Mouse (Mus musculus) embryonic facial prominence, embryonic 12.5 days (tissue): Measurements from ENCODE around the gene Tmem135. TPM values are rescaled to one million over a fixed set of nuclear protein-coding genes. Genes with fewer than 3 reads are reported as not detected.

Source experiments
- ATAC-seq: fragments of 200-750 bp; cut with Nextera tagmentation; 2 replicates; pipeline ENCODE4 v1.8.0; 2017; ENCODE audit not compliant: insufficient number of reproducible peaks, insufficient read depth, low FRiP score, low TSS enrichment
- H3K27ac ChIP-seq: fragments of 300-500 bp; sonication (generic); 2 replicates; pipeline ENCODE4 v1.5.1; 2016; ENCODE audit warnings: mild to moderate bottlenecking
- H3K27me3 ChIP-seq: fragments of 300-500 bp; sonication (generic); 2 replicates; pipeline ENCODE4 v1.6.1; 2016; ENCODE audit warnings: mild to moderate bottlenecking, moderate library complexity
- H3K36me3 ChIP-seq: fragments of 300-500 bp; sonication (generic); 2 replicates; pipeline ENCODE4 v1.6.1; 2016; ENCODE audit warnings: mild to moderate bottlenecking
- H3K4me1 ChIP-seq: fragments of 300-500 bp; sonication (generic); 2 replicates; pipeline ENCODE4 v1.6.1; 2016
- H3K4me2 ChIP-seq: fragments of 300-500 bp; sonication (generic); replicated peaks from 2 replicates; pipeline ENCODE4 v1.6.1; 2016; ENCODE audit warnings: mild to moderate bottlenecking, moderate library complexity
- H3K4me3 ChIP-seq: fragments of 300-500 bp; sonication (generic); 2 replicates; pipeline ENCODE4 v1.5.1; 2016; ENCODE audit warnings: mild to moderate bottlenecking
- H3K9ac ChIP-seq: fragments of 300-500 bp; sonication (generic); 2 replicates; pipeline ENCODE4 v1.6.1; 2016; ENCODE audit warnings: mild to moderate bottlenecking, moderate library complexity
- H3K9me3 ChIP-seq: fragments of 300-500 bp; sonication (generic); 2 replicates; pipeline ENCODE4 v1.6.1; 2016; ENCODE audit warnings: mild to moderate bottlenecking, moderate library complexity
- WGBS: fragments of 180-500 bp; shearing (Covaris S2); methylation state at CpG from one replicate; pipeline ENCODE4 v1.1.7; 2016; 5-methylcytosine and 5-hydroxymethylcytosine counted together
- polyA plus RNA-seq: library from polyadenylated mRNA; unstranded; fragments of >200 nt; fragmentation: Nextera tagmentation; extraction: Ambion mirVana; gene quantifications from 2 replicates; pipeline ENCODE4 v1.2.1, GENCODE M21; 2016

The Tmem135 gene
- polyA plus RNA-seq, 1 experiment from 2014 or later, result 23.0 TPM

DNA sequence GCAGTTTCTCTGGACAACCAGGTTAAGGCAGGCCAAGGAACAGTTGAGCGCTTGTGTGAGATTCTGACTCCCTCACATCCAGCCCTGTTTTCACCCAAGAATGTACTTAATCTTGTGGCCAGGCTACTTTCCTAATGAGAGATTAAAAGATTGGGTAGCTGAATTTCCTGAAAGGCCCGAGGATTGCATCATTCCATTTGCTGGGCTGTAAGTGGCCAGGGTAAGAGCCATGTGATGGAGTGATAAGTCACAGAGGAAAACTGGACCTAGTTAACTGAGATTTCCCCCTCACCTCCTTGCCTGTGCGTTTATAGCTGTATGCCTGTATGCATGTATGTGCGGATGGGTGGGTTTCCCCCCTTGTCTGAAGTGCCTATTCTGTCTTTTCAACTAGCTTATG lies 12.0 kb upstream of the Tmem135 start:
- Histone ChIP-seq H3K27me3 (no peaks in the 10 kb centered on the region), H3K4me3 (no peak overlapping the region), H3K27ac (no peak overlapping the region), H3K36me3 (peaks cover 8% of the 10 kb centered on the region; the same call in 1 of the 2 replicates), H3K9me3 (no peaks in the 10 kb centered on the region), H3K4me2 (no peak overlapping the region), H3K9ac (no peak overlapping the region), H3K4me1 (peaks cover 13% of the 10 kb centered on the region; the same call in 1 of the 2 replicates)
- no peak for ATAC-seq
- 68% methylated on average over 4 of the region's 4 CpGs for WGBS

GRCm38 (mm10) chr7:89412094-89412493 lies 8.1 kb upstream of the Tmem135 start:
- Histone ChIP-seq H3K9me3 (no peaks in the 10 kb centered on the region), H3K9ac (no peak overlapping the region), H3K27me3 (no peaks in the 10 kb centered on the region), H3K4me1 (peaks cover 31% of the 10 kb centered on the region; the same call in 1 of the 2 replicates), H3K36me3 (peaks cover 28% of the 10 kb centered on the region), H3K27ac (no peak overlapping the region), H3K4me3 (no peak overlapping the region), H3K4me2 (no peak overlapping the region)
- ATAC-seq, result no peak
- WGBS, result 74% methylated on average over 7 of the region's 7 CpGs

DNA sequence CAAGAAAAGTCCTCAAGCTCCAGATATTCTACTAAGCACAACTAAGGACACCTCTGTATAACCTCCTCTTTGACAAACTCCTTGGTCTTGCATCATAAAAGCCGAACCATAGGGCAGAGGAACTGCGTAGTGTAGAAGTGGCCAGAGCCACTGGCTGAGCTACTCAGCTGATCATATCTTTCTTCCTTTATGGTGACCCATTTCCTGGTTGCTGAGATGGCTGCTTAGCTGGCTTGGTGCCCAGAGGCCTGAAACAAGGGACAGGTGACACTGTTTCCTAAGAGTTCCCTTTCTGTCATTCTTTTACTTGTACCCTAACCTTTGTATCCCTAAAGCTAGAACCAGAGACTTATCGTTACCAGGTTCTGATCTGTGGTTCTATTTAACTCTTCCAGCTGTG lies 7.3 kb upstream of the Tmem135 start:
- Histone ChIP-seq H3K36me3 (peaks cover 29% of the 10 kb centered on the region), H3K4me1 (peaks cover 36% of the 10 kb centered on the region; the same call in 1 of the 2 replicates), H3K27me3 (no peaks in the 10 kb centered on the region), H3K9me3 (no peaks in the 10 kb centered on the region), H3K4me3 (no peak overlapping the region), H3K27ac (no peak overlapping the region), H3K4me2 (no peak overlapping the region), H3K9ac (no peak overlapping the region)
- no peak for ATAC-seq
- WGBS, result 87% methylated on average over 3 of the region's 3 CpGs

- no peak overlapping the region for H3K4me2 ChIP-seq
- ATAC-seq, result no peak
- WGBS, result 81% methylated on average over 4 of the region's 4 CpGs
- peaks cover 29% of the 10 kb centered on the region for H3K36me3 ChIP-seq
- no peak overlapping the region for H3K9ac ChIP-seq
- no peak overlapping the region for H3K27ac ChIP-seq
- peaks cover 32% of the 10 kb centered on the region; the same call in 1 of the 2 replicates for H3K4me1 ChIP-seq
- no peak overlapping the region for H3K4me3 ChIP-seq
- H3K27me3 ChIP-seq, result no peaks in the 10 kb centered on the region
- H3K9me3 ChIP-seq, result no peaks in the 10 kb centered on the region
Measured at GRCm38 (mm10) chr7:89410294-89410693, 6.3 kb upstream of the Tmem135 start.

- peaks cover 35% of the 10 kb centered on the region; the same call in 1 of the 2 replicates for H3K4me1 ChIP-seq
- H3K27ac ChIP-seq, result no peak overlapping the region
- H3K4me3 ChIP-seq, result peak overlapping the region; percentile 9; the same call in 1 of the 2 replicates
- ATAC-seq, result no peak
- H3K27me3 ChIP-seq, result no peaks in the 10 kb centered on the region
- whole genome bisulfite sequencing, result 88% methylated on average over 24 of the region's 24 CpGs
- H3K4me2 ChIP-seq, result peak overlapping the region; percentile 40
- H3K9ac ChIP-seq, result no peak overlapping the region
- peaks cover 25% of the 10 kb centered on the region for H3K36me3 ChIP-seq
- H3K9me3 ChIP-seq, result no peaks in the 10 kb centered on the region
Measured at GRCm38 (mm10) chr7:89407006-89407940, 3.3 kb upstream of the Tmem135 start.

DNA sequence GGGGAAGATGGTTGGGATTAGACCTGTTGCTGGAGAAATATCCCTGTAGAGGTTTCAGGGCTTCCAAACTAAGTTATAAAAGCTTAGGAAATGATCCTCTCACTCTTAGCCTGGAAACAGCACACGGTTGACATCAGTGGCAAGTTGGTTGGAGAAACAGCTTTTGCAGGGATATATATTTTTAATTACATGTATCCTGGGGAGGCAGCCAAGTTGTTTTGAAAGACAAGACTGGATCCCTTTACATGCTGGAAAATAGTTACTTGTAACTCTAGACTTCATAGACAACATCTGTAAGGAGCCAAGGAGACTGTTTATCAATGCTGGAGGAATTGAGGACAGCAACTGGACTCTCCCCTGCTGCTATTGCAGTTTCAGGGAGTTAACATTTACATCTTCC lies 2.0 kb upstream of the Tmem135 start:
- H3K27ac ChIP-seq, result no peak overlapping the region
- H3K27me3 ChIP-seq, result no peaks in the 10 kb centered on the region
- ATAC-seq, result no peak
- no peaks in the 10 kb centered on the region for H3K9me3 ChIP-seq
- H3K4me1 ChIP-seq, result peaks cover 32% of the 10 kb centered on the region; the same call in 1 of the 2 replicates
- peaks cover 21% of the 10 kb centered on the region for H3K36me3 ChIP-seq
- 34% methylated on average over 1 of the region's 1 CpGs for WGBS
- H3K9ac ChIP-seq, result peak overlapping the region; percentile 7; the same call in 1 of the 2 replicates
- peak overlapping the region; percentile 40 for H3K4me2 ChIP-seq
- peak overlapping the region; percentile 28 for H3K4me3 ChIP-seq

DNA sequence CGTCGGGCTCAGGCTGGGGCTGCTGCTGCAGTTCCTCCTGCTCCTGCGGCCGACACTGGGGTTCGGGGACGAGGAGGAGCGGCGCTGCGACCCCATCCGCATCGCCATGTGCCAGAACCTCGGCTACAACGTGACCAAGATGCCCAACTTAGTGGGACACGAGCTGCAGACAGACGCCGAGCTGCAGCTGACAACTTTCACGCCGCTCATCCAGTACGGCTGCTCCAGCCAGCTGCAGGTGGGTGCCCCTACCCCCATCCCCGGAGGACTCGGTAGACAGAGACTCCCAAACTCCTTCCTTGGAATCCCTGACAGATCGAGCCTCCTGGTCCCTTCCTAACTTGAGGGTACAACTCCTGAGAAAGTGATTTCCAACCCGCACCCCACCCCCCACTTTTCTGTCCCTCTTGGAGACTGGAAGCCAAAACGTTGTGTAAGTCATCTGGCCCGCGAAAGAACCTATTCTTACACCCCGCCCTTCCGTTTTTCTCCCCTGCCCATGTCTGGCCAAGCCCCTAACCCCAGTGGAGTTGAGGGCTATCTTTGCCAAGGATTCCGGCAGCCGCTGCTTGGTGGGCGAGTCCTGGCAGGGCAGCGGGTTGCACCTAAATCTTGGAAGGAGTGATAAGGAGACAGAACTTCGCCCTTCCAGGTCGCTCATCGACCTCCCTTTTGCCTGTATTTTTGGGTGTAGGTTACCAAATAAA lies 865 bp upstream of the Tmem135 start:
- Histone ChIP-seq H3K27me3 (no peaks in the 10 kb centered on the region), H3K4me2 (peak overlapping the region; percentile 90), H3K4me1 (peaks cover 27% of the 10 kb centered on the region; the same call in 1 of the 2 replicates), H3K4me3 (peak overlapping the region; percentile 89), H3K9ac (peak overlapping the region; percentile 88), H3K36me3 (peaks cover 15% of the 10 kb centered on the region), H3K27ac (peak overlapping the region; percentile 87), H3K9me3 (no peaks in the 10 kb centered on the region)
- WGBS, result 1% methylated on average over 35 of the region's 35 CpGs
- ATAC-seq, result 0 out of 2 replicates have a peak, but pooled peaks have one; percentile 2

GRCm38 (mm10) chr7:89403053-89403972 lies 709 bp downstream of the Tmem135 start:
- no peaks in the 10 kb centered on the region for H3K9me3 ChIP-seq
- peak overlapping the region; percentile 87 for H3K27ac ChIP-seq
- 4% methylated on average over 51 of the region's 52 CpGs for WGBS
- H3K4me1 ChIP-seq, result peaks cover 18% of the 10 kb centered on the region; the same call in 1 of the 2 replicates
- H3K9ac ChIP-seq, result peak overlapping the region; percentile 88
- peak overlapping the region; percentile 90 for H3K4me2 ChIP-seq
- peaks cover 14% of the 10 kb centered on the region for H3K36me3 ChIP-seq
- peak; percentile 85 for ATAC-seq
- peak overlapping the region; percentile 89 for H3K4me3 ChIP-seq
- no peaks in the 10 kb centered on the region for H3K27me3 ChIP-seq

- no peak for ATAC-seq
- Histone ChIP-seq H3K9ac (no peak overlapping the region), H3K27ac (no peak overlapping the region), H3K4me1 (peaks cover 13% of the 10 kb centered on the region; the same call in 1 of the 2 replicates), H3K27me3 (no peaks in the 10 kb centered on the region), H3K36me3 (no peaks in the 10 kb centered on the region), H3K4me3 (no peak overlapping the region), H3K4me2 (no peak overlapping the region), H3K9me3 (no peaks in the 10 kb centered on the region)
- 61% methylated on average over 3 of the region's 3 CpGs for WGBS
Measured at GRCm38 (mm10) chr7:89401936-89402335, 2.1 kb downstream of the Tmem135 start.

DNA sequence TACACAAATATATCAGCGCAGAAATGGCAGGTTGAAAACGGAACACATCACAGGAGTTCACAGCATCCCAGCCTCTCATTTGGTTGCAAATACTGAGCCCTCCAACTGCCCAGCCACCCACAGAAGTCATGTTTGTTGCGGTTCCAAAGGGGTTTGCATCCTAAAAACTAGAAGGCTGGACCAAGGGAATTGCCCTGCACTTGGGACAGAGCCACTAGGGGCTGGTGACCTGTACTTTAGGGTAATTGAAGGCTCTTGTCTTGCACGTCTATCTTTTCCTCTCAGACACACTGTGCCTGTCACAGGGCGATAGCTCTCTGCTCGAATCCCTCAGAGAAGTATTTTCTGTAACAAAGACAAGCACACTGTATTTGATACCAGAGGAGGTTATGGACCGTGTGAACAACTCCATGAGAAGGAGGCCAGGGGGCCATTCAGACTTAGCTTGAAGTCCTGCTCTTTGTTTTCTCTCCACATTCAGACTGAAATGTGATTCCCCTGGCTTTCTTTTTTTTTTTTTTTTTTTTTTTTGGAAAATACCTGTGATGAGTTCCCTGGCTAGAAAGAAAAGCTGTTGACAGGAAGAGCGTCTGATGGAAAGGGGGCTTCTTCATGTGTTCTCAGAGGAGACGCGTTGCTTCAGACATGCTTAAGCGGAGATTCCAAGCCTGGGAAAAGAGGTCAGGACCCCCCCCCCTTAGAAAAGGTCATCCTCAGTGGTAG lies 2.7 kb downstream of the Tmem135 start:
- Histone ChIP-seq H3K27ac (no peak overlapping the region), H3K4me2 (no peak overlapping the region), H3K4me1 (peaks cover 10% of the 10 kb centered on the region; the same call in 1 of the 2 replicates), H3K9ac (no peak overlapping the region), H3K4me3 (no peak overlapping the region), H3K36me3 (no peaks in the 10 kb centered on the region), H3K27me3 (no peaks in the 10 kb centered on the region), H3K9me3 (no peaks in the 10 kb centered on the region)
- WGBS, result 48% methylated on average over 11 of the region's 11 CpGs
- ATAC-seq, result no peak
